Mouse (Mus musculus): ENCODE measurements around the gene Ift22. TPM values are rescaled to one million over a fixed set of nuclear protein-coding genes. Genes with fewer than 3 reads are reported as not detected.

The Ift22 gene
- polyA plus RNA-seq, 1 experiment, result 19.6 TPM

DNA sequence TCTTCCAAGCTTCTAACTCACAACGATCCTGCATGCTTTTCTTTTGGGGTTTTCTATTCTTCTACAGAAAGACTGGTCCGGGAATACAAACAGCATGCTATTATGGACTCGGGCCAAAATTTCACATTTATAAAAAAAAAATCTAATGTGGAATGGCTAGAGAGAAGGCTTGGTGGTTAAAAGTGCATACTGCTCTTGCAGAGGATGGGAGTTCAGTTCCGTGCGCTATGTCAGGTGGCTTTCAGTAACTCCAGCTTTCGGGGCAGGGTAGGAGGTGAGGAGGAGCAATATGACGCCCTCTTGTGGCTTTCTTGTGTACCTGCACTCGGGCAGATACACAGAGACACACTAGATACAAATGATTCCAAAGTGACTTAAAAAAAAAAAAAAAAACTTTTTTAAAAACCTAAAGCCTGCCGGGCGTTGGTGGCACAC lies 12.4 kb upstream of the Ift22 start:
- TF ChIP-seq REST (IDR thresholded peaks at IDR 0.05; ENCODE audit: insufficient read depth, insufficient read length) (no peak), TCF12 (IDR thresholded peaks at IDR 0.05; ENCODE audit: insufficient read depth, poor library complexity, severe bottlenecking) (no peak), MYOD1 (IDR thresholded peaks at IDR 0.05; ENCODE audit: control insufficient read depth in 1 of 3, insufficient read length in 2 of 3, low read depth in 2 of 3) (no peak), USF1 (IDR thresholded peaks at IDR 0.05; ENCODE audit: low read depth) (no peak), POLR2AphosphoS2 (IDR thresholded peaks at IDR 0.05; ENCODE audit: insufficient read length, low read depth) (no peak), POLR2A (IDR thresholded peaks at IDR 0.05; ENCODE audit: insufficient read length, low read depth) (no peak), CEBPB (IDR thresholded peaks at IDR 0.05; ENCODE audit: insufficient read depth, poor library complexity, severe bottlenecking) (no peak), MYOG (IDR thresholded peaks at IDR 0.05; ENCODE audit: control insufficient read depth in 1 of 3, insufficient read depth in 1 of 3, insufficient read length in 2 of 3, low read depth in 2 of 3) (no peak), SRF (IDR thresholded peaks at IDR 0.05; ENCODE audit: control insufficient read depth, insufficient read length, low read depth) (no peak), TCF3 (IDR thresholded peaks at IDR 0.05; ENCODE audit: insufficient read length, low read depth) (no peak), E2F4 (IDR thresholded peaks at IDR 0.05; ENCODE audit: insufficient read depth) (no peak), MAX (IDR thresholded peaks at IDR 0.05; ENCODE audit: low read depth) (no peak)
- Histone ChIP-seq H3K27me3 (ENCODE audit: control insufficient read depth, insufficient read depth, insufficient read length) (peaks cover 5% of the 10 kb centered on the region), H3K4me3 (no peak overlapping the region), H3ac (ENCODE audit: control insufficient read depth, insufficient read length) (no peak overlapping the region), H3K4me2 (ENCODE audit: low read depth) (no peak overlapping the region), H3K79me2 (ENCODE audit: control insufficient read depth, insufficient read depth) (no peaks in the 10 kb centered on the region), H3K36me3 (ENCODE audit: control insufficient read depth, insufficient read depth) (no peaks in the 10 kb centered on the region)

- Histone ChIP-seq H3K4me2 (ENCODE audit: low read depth) (no peak overlapping the region), H3K79me2 (ENCODE audit: control insufficient read depth, insufficient read depth) (no peaks in the 10 kb centered on the region), H3K36me3 (ENCODE audit: control insufficient read depth, insufficient read depth) (no peaks in the 10 kb centered on the region), H3K27me3 (ENCODE audit: control insufficient read depth, insufficient read depth, insufficient read length) (no peaks in the 10 kb centered on the region), H3K4me3 (no peak overlapping the region), H3ac (ENCODE audit: control insufficient read depth, insufficient read length) (no peak overlapping the region)
- TF ChIP-seq E2F4 (IDR thresholded peaks at IDR 0.05; ENCODE audit: insufficient read depth) (no peak), TCF3 (IDR thresholded peaks at IDR 0.05; ENCODE audit: insufficient read length, low read depth) (no peak), MYOG (IDR thresholded peaks at IDR 0.05; ENCODE audit: control insufficient read depth in 1 of 3, insufficient read depth in 1 of 3, insufficient read length in 2 of 3, low read depth in 2 of 3) (no peak), POLR2A (IDR thresholded peaks at IDR 0.05; ENCODE audit: insufficient read length, low read depth) (no peak), MYOD1 (IDR thresholded peaks at IDR 0.05; ENCODE audit: control insufficient read depth in 1 of 3, insufficient read length in 2 of 3, low read depth in 2 of 3) (no peak)
Observed at GRCm38 (mm10) chr5:136904621-136905020, 3.3 kb upstream of the Ift22 start.

- no peaks in the 10 kb centered on the region for H3K79me2 ChIP-seq (ENCODE audit: control insufficient read depth, insufficient read depth)
- H3ac ChIP-seq (ENCODE audit: control insufficient read depth, insufficient read length), result no peak overlapping the region
- no peak overlapping the region for H3K4me2 ChIP-seq (ENCODE audit: low read depth)
- no peaks in the 10 kb centered on the region for H3K36me3 ChIP-seq (ENCODE audit: control insufficient read depth, insufficient read depth)
- H3K4me3 ChIP-seq, result no peak overlapping the region
- H3K27me3 ChIP-seq (ENCODE audit: control insufficient read depth, insufficient read depth, insufficient read length), result no peaks in the 10 kb centered on the region
- TF ChIP-seq USF1 (IDR thresholded peaks at IDR 0.05; ENCODE audit: low read depth) (no peak), MYOG (IDR thresholded peaks at IDR 0.05; ENCODE audit: control insufficient read depth in 1 of 3, insufficient read depth in 1 of 3, insufficient read length in 2 of 3, low read depth in 2 of 3) (no peak), REST (IDR thresholded peaks at IDR 0.05; ENCODE audit: insufficient read depth, insufficient read length) (no peak), SRF (IDR thresholded peaks at IDR 0.05; ENCODE audit: control insufficient read depth, insufficient read length, low read depth) (no peak), CEBPB (IDR thresholded peaks at IDR 0.05; ENCODE audit: insufficient read depth, poor library complexity, severe bottlenecking) (no peak), POLR2AphosphoS2 (IDR thresholded peaks at IDR 0.05; ENCODE audit: insufficient read length, low read depth) (no peak), MAX (IDR thresholded peaks at IDR 0.05; ENCODE audit: low read depth) (no peak)
Observed at GRCm38 (mm10) chr5:136905630-136906029, 2.3 kb upstream of the Ift22 start.

- TF ChIP-seq CEBPB (IDR thresholded peaks at IDR 0.05; ENCODE audit: insufficient read depth, poor library complexity, severe bottlenecking) (no peak), TCF3 (IDR thresholded peaks at IDR 0.05; ENCODE audit: insufficient read length, low read depth) (no peak), MYOD1 (IDR thresholded peaks at IDR 0.05; ENCODE audit: control insufficient read depth in 1 of 3, insufficient read length in 2 of 3, low read depth in 2 of 3) (no peak), TCF12 (IDR thresholded peaks at IDR 0.05; ENCODE audit: insufficient read depth, poor library complexity, severe bottlenecking) (no peak), MYOG (IDR thresholded peaks at IDR 0.05; ENCODE audit: control insufficient read depth in 1 of 3, insufficient read depth in 1 of 3, insufficient read length in 2 of 3, low read depth in 2 of 3) (no peak), E2F4 (IDR thresholded peaks at IDR 0.05; ENCODE audit: insufficient read depth) (no peak), SRF (IDR thresholded peaks at IDR 0.05; ENCODE audit: control insufficient read depth, insufficient read length, low read depth) (no peak), REST (IDR thresholded peaks at IDR 0.05; ENCODE audit: insufficient read depth, insufficient read length) (no peak), POLR2A (IDR thresholded peaks at IDR 0.05; ENCODE audit: insufficient read length, low read depth) (no peak), POLR2AphosphoS2 (IDR thresholded peaks at IDR 0.05; ENCODE audit: insufficient read length, low read depth) (no peak), USF1 (IDR thresholded peaks at IDR 0.05; ENCODE audit: low read depth) (no peak), MAX (IDR thresholded peaks at IDR 0.05; ENCODE audit: low read depth) (no peak)
- Histone ChIP-seq H3K79me2 (ENCODE audit: control insufficient read depth, insufficient read depth) (no peaks in the 10 kb centered on the region), H3K4me3 (peak overlapping the region; percentile 44), H3K36me3 (ENCODE audit: control insufficient read depth, insufficient read depth) (no peaks in the 10 kb centered on the region), H3ac (ENCODE audit: control insufficient read depth, insufficient read length) (peak overlapping the region; percentile 14), H3K4me2 (ENCODE audit: low read depth) (peak overlapping the region; percentile 83), H3K27me3 (ENCODE audit: control insufficient read depth, insufficient read depth, insufficient read length) (no peaks in the 10 kb centered on the region)
Observed at GRCm38 (mm10) chr5:136907587-136907986, 363 bp upstream of the Ift22 start.

GRCm38 (mm10) chr5:136914183-136914582 lies 6.2 kb downstream of the Ift22 start:
- peaks cover 3% of the 10 kb centered on the region for H3K36me3 ChIP-seq (ENCODE audit: control insufficient read depth, insufficient read depth)
- H3K27me3 ChIP-seq (ENCODE audit: control insufficient read depth, insufficient read depth, insufficient read length), result no peaks in the 10 kb centered on the region
- H3K79me2 ChIP-seq (ENCODE audit: control insufficient read depth, insufficient read depth), result no peaks in the 10 kb centered on the region
- TF ChIP-seq MYOG (IDR thresholded peaks at IDR 0.05; ENCODE audit: control insufficient read depth in 1 of 3, insufficient read depth in 1 of 3, insufficient read length in 2 of 3, low read depth in 2 of 3) (no peak), TCF12 (IDR thresholded peaks at IDR 0.05; ENCODE audit: insufficient read depth, poor library complexity, severe bottlenecking) (no peak)
- no peak overlapping the region for H3K4me2 ChIP-seq (ENCODE audit: low read depth)
- no peak overlapping the region for H3K4me3 ChIP-seq
- H3ac ChIP-seq (ENCODE audit: control insufficient read depth, insufficient read length), result no peak overlapping the region
